Mouse (Mus musculus): ENCODE data around the gene BC048403. TPM values are rescaled to one million over a fixed set of nuclear protein-coding genes. Genes with fewer than 3 reads are reported as not detected.
"Not testable (repeated sequence)": the region's sequence is repeated elsewhere in the genome, so short reads cannot be mapped to it uniquely, and the experiment has no call there.

Gene BC048403
- total RNA-seq, 2 experiments from 2014 or later, result 8.8 to 9.0 TPM

- no peak for DNase-seq (ENCODE audit: extremely low spot score in 1 of 2, low spot score in 1 of 2)
Observed at GRCm38 (mm10) chr10:121754237-121754636, 14.5 kb downstream of the BC048403 start.

- no peak for DNase-seq (ENCODE audit: extremely low spot score in 1 of 2, low spot score in 1 of 2)
Observed at GRCm38 (mm10) chr10:121755822-121756221, 16.1 kb downstream of the BC048403 start.

GRCm38 (mm10) chr10:121756677-121757076 lies 16.9 kb downstream of the BC048403 start:
- DNase-seq (ENCODE audit: extremely low spot score in 1 of 2, low spot score in 1 of 2), result no peak

- DNase-seq (ENCODE audit: extremely low spot score in 1 of 2, low spot score in 1 of 2), result no peak
Observed at GRCm38 (mm10) chr10:121759095-121759494, 19.4 kb downstream of the BC048403 start.

- DNase-seq (ENCODE audit: extremely low spot score in 1 of 2, low spot score in 1 of 2), result no peak
Observed at GRCm38 (mm10) chr10:121762141-121762540, 22.4 kb downstream of the BC048403 start.

GRCm38 (mm10) chr10:121763191-121763590 lies 23.5 kb downstream of the BC048403 start:
- no peak for DNase-seq (ENCODE audit: extremely low spot score in 1 of 2, low spot score in 1 of 2)

GRCm38 (mm10) chr10:121764469-121765173 lies 24.9 kb downstream of the BC048403 start:
- no peak for DNase-seq (ENCODE audit: extremely low spot score in 1 of 2, low spot score in 1 of 2)

GRCm38 (mm10) chr10:121765174-121766057 lies 25.7 kb downstream of the BC048403 start:
- DNase-seq (ENCODE audit: extremely low spot score in 1 of 2, low spot score in 1 of 2), result no peak

GRCm38 (mm10) chr10:121767295-121767694 lies 27.6 kb downstream of the BC048403 start:
- DNase-seq (ENCODE audit: extremely low spot score in 1 of 2, low spot score in 1 of 2), result not testable (repeated sequence)

GRCm38 (mm10) chr10:121769711-121770110 lies 30.0 kb downstream of the BC048403 start:
- no peak for DNase-seq (ENCODE audit: extremely low spot score in 1 of 2, low spot score in 1 of 2)

- peak in 1 of 2 experiments; percentile 20 for DNase-seq (ENCODE audit: extremely low spot score in 1 of 2, low spot score in 1 of 2)
Observed at GRCm38 (mm10) chr10:121770624-121771577, 31.2 kb downstream of the BC048403 start.

- no peak for DNase-seq (ENCODE audit: extremely low spot score in 1 of 2, low spot score in 1 of 2)
Observed at GRCm38 (mm10) chr10:121773813-121774212, 34.1 kb downstream of the BC048403 start.

GRCm38 (mm10) chr10:121775990-121776389 lies 36.3 kb downstream of the BC048403 start:
- no peak for DNase-seq (ENCODE audit: extremely low spot score in 1 of 2, low spot score in 1 of 2)

GRCm38 (mm10) chr10:121781159-121781558 lies 41.4 kb downstream of the BC048403 start:
- no peak for DNase-seq (ENCODE audit: extremely low spot score in 1 of 2, low spot score in 1 of 2)

- no peak for DNase-seq (ENCODE audit: extremely low spot score in 1 of 2, low spot score in 1 of 2)
Observed at GRCm38 (mm10) chr10:121788536-121788935, 48.8 kb downstream of the BC048403 start.

GRCm38 (mm10) chr10:121790078-121790477 lies 50.3 kb downstream of the BC048403 start:
- DNase-seq (ENCODE audit: extremely low spot score in 1 of 2, low spot score in 1 of 2), result no peak

GRCm38 (mm10) chr10:121792661-121793060 lies 52.9 kb downstream of the BC048403 start:
- DNase-seq (ENCODE audit: extremely low spot score in 1 of 2, low spot score in 1 of 2), result no peak

GRCm38 (mm10) chr10:121794486-121794885 lies 54.7 kb downstream of the BC048403 start:
- DNase-seq (ENCODE audit: extremely low spot score in 1 of 2, low spot score in 1 of 2), result no peak

GRCm38 (mm10) chr10:121796027-121796802 lies 56.5 kb downstream of the BC048403 start:
- no peak for DNase-seq (ENCODE audit: extremely low spot score in 1 of 2, low spot score in 1 of 2)

GRCm38 (mm10) chr10:121800041-121800440 lies 60.3 kb downstream of the BC048403 start:
- DNase-seq (ENCODE audit: extremely low spot score in 1 of 2, low spot score in 1 of 2), result no peak

Data from layer of hippocampus, postnatal 25 days (tissue).